Mouse (Mus musculus) monocyte, adult 5-6 weeks (primary cell): Measurements from ENCODE around the gene Acin1. TPM values are rescaled to one million over a fixed set of nuclear protein-coding genes. Genes with fewer than 3 reads are reported as not detected.
A peak's percentile ranks its signal among the peaks of the same experiment; 100 is the strongest.

Experiments used
- ATAC-seq: fragments of 153-309, 156-312 bp; replicated peaks from 2 replicates; pipeline ENCODE4 v1.8.0; 2017; ENCODE audit warnings: mild to moderate bottlenecking; ENCODE audit not compliant: low TSS enrichment, insufficient number of reproducible peaks, severe bottlenecking, poor library complexity, low FRiP score
- total RNA-seq: library from RNA; stranded (forward); fragments of 200-1000, 200-491, 200-594 nt; gene quantifications from 3 replicates; pipeline ENCODE4 v1.2.3, GENCODE M21; 2017

Acin1 gene
- total RNA-seq, 1 experiment from 2014 or later, result 322 TPM

DNA sequence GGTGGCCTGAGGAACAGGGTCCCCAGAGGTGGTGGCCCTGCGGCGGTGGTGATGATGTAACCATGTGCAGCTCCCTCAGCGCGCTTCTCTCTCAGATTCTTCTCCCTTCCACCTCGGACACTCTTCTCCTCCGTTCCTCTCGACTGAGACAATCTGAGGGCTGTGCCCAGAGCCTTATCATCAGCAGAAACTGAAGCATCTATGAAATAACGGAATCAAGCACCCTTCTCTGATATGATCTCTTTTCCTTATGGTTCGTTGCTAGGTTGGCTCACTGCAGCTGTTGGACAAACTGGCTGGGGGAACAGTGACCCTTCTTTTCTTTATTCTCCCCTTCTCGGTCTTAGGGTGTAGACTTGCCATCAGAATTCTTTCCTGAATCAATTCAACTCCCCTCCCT lies 16.5 kb upstream of the Acin1 start:
- ATAC-seq, result no peak

DNA sequence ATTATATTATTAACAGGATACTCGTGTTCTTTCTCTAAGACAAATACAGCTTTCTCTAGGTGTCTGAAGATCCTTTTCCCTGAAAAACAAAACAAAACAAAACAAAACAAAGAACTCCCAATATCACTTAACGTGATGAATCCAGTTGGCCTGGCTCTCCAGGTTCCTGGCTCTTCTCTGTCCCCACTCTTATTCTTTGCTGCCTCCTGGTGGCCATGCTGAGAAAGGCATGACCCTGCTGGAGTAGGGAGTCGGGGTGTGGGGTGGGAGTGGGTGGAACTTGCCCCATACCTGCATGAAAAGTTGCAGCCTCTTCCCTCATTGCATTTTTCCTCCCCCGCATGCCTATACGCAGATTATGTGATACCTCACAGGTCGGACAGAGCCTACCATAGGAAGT lies 14.6 kb upstream of the Acin1 start:
- peak; percentile 86 for ATAC-seq

- no peak for ATAC-seq
Observed at GRCm38 (mm10) chr14:54699586-54699985, 12.9 kb upstream of the Acin1 start.

DNA sequence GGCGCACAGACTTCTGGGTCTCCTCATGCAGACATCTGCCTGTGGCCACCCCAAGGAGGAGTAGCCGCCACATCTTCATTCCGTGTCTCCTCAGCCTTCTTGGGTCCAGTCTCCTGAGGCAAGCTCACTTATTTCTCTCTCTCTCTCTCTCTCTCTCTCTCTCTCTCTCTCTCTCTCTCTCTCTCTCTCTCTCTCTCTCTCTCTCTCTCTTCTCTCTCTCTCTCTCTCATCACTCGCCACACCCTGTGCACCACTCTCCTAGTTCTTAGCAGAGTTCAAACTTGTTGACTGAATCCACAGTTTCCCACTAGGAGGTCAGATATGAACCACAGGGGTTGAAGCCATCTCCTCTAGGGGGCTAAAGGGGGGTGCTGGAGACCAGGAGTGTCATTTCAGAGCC lies 12.0 kb upstream of the Acin1 start, which contains the start of gene Gm29776:
Gm29776 (minus strand) TSS at position 101 of the 400 bp plus-strand sequence.
- ATAC-seq, result no peak

GRCm38 (mm10) chr14:54696752-54697151 lies 10.0 kb upstream of the Acin1 start:
- ATAC-seq, result no peak

GRCm38 (mm10) chr14:54695042-54695441 lies 8.3 kb upstream of the Acin1 start:
- ATAC-seq, result 0 out of 2 replicates have a peak, but pooled peaks have one; percentile 20

DNA sequence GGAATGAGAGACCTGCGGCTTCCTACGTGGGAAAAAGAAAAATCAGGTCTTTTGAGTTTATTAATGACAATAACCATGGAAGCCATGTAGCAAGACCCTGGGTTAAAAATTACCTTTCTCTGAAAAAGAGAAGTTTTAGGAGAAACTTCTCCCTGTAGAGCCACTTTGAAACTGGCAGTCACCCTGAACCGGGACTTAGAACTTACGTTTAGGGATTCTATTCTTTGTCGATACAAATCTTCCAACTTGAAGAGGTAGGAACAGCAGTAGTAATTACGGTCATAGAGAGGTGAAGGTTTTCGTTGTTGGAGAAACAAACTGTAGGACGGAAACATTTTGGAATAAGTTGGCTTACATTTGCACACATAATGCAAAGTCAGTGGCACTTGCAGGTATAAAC lies 520 bp upstream of the Acin1 start:
- ATAC-seq, result no peak

DNA sequence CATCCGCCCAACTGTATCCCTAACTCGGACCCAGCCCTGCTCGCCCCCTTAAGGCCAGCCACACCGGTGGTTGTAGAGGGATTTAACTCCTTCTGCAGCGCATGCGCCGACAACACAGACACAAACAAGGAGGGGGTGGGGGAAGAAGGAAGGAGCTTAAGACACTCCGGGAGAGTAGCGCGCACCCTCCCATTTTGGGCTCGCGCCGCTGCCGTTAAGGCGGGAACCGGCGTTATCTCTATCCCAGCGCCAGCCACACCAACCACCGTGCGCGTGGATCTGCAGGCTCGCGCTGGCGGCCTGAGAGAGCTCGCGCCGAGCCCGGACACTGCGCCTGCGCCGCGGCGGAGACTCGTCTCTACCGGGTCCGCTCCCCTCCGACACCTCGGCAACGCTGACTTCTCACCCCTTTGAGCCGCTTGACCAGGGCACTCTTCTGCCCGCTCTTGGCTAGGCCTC lies 639 bp downstream of the Acin1 start, which contains the start of gene 1700123O20Rik:
1700123O20Rik (plus strand) TSS at position 154 of the 459 bp plus-strand sequence.
- peak; percentile 45; the same call in 1 of the 2 replicates for ATAC-seq

- no peak for ATAC-seq
Observed at GRCm38 (mm10) chr14:54685471-54685870, 1.3 kb downstream of the Acin1 start.

- ATAC-seq, result no peak
Observed at GRCm38 (mm10) chr14:54682396-54682795, 4.3 kb downstream of the Acin1 start.

GRCm38 (mm10) chr14:54678657-54679304 lies 8.0 kb downstream of the Acin1 start:
- ATAC-seq, result no peak

- no peak for ATAC-seq
Observed at GRCm38 (mm10) chr14:54676290-54676689, 10.4 kb downstream of the Acin1 start.

DNA sequence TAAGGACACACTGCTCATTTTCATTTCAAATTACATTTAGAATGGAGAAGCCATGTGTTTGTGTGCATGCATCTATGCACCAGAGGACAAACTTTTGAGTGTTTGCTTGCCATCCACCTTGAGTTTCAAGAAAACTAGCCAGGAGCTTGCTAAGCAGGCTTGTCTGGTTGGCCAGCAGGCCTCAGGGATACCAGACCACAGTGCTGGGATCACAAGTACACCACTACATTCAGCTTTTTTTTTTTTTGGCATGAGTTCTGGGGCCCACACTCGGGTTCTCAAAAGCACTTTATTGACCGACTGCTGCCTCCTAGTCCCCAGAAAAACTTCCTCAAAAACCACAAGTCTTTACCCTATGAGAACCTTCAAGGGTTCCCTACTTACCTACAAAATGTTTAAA lies 12.4 kb downstream of the Acin1 start:
- no peak for ATAC-seq

DNA sequence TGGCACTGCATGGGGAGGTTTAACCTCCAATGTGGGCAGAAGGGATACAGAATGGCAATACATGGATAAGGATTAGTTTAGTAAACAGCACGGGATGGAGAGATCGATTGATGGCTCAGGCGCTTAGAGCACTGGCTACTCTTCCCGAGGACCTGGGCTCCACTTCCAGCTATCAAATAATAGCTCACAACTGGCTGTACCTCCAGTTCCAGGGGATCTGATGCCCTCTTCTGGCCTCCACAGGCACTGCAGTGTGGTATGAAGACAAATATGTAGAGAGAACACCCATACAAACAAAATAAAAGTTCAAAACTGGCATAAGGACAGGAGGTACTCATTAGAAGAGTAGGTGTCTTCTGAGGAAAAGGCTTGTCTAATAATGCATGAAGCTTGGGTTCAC lies 17.4 kb downstream of the Acin1 start:
- no peak for ATAC-seq

GRCm38 (mm10) chr14:54664477-54665222 lies 22.1 kb downstream of the Acin1 start:
- 0 out of 2 replicates have a peak, but pooled peaks have one; percentile 31 for ATAC-seq

- no peak for ATAC-seq
Observed at GRCm38 (mm10) chr14:54660009-54660408, 26.7 kb downstream of the Acin1 start.

DNA sequence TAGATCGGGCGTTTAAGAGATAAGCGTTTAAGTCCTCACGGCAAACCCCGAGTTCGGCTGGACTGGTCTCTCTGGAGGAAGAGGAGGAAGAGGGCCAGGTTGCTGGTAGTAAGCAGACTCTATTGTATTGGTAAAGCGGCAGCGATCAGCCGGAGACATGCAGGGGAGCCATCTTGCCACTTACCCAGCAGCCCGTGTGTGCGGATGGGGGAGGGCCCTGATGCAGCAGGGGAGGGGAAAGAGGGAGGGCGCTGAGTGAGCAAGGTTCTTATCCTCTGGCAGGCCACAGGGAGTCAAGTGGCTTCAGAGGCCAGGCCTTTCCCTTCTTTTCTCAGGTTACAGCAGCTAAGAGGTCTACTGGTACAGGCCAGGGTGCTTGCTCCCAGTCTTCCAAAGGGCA lies 33.2 kb downstream of the Acin1 start:
- ATAC-seq, result peak; percentile 91

DNA sequence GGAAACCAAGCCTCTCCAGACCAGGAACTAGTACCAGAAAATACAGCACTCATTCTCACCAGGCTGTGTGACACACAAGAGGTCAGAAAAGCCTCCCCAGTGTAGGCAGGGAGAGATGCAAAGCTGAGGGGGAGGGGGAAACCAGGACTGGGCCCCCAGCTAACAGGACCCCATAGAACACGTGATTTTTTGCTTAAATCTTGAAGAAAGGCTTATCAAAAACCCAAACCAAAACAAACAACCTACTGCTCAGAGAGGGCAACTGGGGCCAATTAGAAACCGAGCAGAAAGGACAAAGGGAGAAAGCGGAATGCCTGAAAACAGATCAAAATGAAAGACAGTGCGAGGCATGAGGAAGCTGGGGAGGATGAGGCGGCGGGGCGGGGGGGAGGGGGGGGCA lies 33.9 kb downstream of the Acin1 start:
- no peak for ATAC-seq

- no peak for ATAC-seq
Observed at GRCm38 (mm10) chr14:54651556-54651955, 35.2 kb downstream of the Acin1 start.
